Mouse (Mus musculus): ENCODE measurements around the gene Gfpt2. TPM values are rescaled to one million over a fixed set of nuclear protein-coding genes. Genes with fewer than 3 reads are reported as not detected.
A peak's percentile ranks its signal among the peaks of the same experiment; 100 is the strongest.

The Gfpt2 gene
- polyA plus RNA-seq, 1 experiment from 2014 or later, result 8.7 TPM

DNA sequence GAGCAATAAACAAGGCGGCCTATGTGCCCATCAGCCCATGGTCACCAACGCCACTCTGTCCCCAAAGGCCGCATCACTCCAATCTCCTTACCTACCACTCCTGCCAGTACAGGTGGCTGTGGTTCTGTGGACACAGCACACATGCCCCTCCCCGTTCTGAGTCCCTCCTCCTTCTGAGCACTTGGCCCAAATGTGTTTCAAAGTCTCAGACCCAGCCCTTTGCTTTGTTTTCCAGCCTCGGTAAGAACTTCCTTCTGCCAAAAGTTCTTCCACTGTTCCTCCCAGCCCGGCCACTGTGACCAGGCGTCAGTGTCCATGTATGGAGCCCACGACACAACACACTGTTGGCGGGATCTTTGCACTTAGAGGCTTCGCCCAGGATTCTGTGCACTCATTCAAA, 50.3 kb downstream of the Gfpt2 start:
- no peak for ATAC-seq (ENCODE audit: insufficient read depth, low FRiP score, low read depth)
- H3K4me2 ChIP-seq, result no peak overlapping the region
- 84% methylated on average over 10 of the region's 10 CpGs for WGBS
- no peaks in the 10 kb centered on the region for H3K27me3 ChIP-seq (replicated peaks)
- H3K9me3 ChIP-seq, result no peaks in the 10 kb centered on the region
- no peak overlapping the region for H3K9ac ChIP-seq
- 0 out of 2 replicates have a peak overlapping the region, but pooled peaks have one; percentile 16 for H3K27ac ChIP-seq
- no peak overlapping the region for H3K4me3 ChIP-seq (replicated peaks)
- peaks cover 16% of the 10 kb centered on the region for H3K4me1 ChIP-seq
- no peaks in the 10 kb centered on the region for H3K36me3 ChIP-seq

DNA sequence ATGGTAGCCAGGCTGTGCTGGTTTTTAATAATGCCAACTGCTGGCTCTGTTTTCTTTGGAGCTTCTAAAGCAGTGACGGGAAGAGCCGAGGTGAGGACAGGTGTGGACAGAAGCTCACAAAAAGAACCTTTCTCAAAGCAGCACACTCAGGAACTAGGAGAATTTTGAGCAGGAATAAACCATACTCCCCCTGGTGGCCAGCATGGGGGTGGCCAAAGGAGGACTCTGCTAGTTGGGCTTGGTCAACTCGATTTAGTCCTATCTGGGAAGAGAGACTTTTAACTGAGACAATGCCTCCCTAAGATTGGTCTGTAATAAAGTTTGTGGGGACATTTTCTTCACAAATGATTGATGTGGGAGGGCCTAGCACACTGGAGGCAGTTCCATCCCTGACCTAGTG, 51.0 kb downstream of the Gfpt2 start:
- Histone ChIP-seq H3K4me1 (peaks cover 16% of the 10 kb centered on the region), H3K27me3 (replicated peaks) (no peaks in the 10 kb centered on the region), H3K4me2 (no peak overlapping the region), H3K36me3 (no peaks in the 10 kb centered on the region), H3K4me3 (replicated peaks) (no peak overlapping the region), H3K9me3 (no peaks in the 10 kb centered on the region), H3K9ac (no peak overlapping the region), H3K27ac (no peak overlapping the region)
- WGBS, result 45% methylated on average over 3 of the region's 3 CpGs
- ATAC-seq (ENCODE audit: insufficient read depth, low FRiP score, low read depth), result no peak

DNA sequence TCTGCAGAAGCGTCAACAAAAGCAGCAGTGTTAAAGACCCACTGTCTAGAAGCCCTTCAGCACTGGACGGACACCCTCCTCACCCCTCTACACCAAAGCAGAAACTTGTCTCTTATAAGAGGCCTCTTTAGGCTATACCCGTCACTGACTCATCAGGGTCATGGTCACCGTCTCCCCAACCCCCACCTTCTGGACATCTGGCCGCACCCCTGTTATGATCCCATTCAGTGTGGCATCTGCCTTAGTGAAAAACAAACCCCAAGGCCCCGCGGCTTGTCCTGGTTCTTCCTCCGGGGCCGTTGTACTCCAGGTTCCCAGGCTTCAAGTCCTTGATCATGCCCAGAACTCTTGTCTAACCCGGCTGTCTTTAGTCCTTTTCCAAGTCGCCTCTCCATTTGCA, 52.0 kb downstream of the Gfpt2 start:
- peak overlapping the region; percentile 95 for H3K4me3 ChIP-seq (replicated peaks)
- WGBS, result 39% methylated on average over 11 of the region's 11 CpGs
- H3K9ac ChIP-seq, result peak overlapping the region; percentile 32; the same call in 1 of the 2 replicates
- H3K9me3 ChIP-seq, result no peaks in the 10 kb centered on the region
- no peaks in the 10 kb centered on the region for H3K36me3 ChIP-seq
- peak overlapping the region; percentile 69; the same call in 1 of the 2 replicates for H3K27ac ChIP-seq
- H3K4me2 ChIP-seq, result peak overlapping the region; percentile 79
- no peaks in the 10 kb centered on the region for H3K27me3 ChIP-seq (replicated peaks)
- peaks cover 16% of the 10 kb centered on the region for H3K4me1 ChIP-seq
- no peak for ATAC-seq (ENCODE audit: insufficient read depth, low FRiP score, low read depth)

DNA sequence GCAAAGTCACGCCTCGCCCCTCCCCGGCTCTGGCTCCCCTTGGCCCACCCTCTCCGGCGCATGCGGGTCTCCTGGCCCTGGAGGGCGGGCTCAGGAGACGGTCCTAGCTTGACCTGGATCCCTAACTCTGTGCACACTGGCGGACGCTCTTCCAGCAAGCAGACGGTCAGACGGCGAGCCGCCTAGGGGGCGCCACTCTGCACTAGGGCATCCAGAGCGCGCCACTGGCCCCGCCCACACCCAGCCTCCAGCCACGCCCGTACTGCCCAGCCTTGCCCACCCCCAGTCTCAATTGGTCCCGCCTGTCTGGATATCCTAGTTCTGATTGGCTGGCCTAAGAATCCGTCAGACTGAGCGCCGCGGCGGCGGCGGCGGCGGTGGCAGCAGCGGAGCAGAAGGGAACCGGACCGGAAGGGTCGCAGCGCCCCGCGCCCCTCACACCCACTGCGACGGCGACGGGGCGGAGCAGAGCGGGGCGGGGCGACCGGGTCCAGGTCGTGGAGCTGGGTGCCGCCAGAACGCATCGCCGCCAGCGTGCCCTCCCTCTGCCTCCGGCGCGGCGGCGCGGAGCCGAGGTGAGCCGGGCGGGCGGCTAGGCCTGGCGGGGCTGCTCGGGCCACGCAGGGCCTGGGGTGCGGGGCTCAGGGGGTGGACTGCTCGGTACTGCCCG, 52.6 kb downstream of the Gfpt2 start, which contains the start of gene Mapk9:
Gene Mapk9 (plus strand): TSS at position 351 of the 670 bp plus-strand sequence.
- Histone ChIP-seq H3K4me2 (peak within 1 kb of the TSS; percentile 79), H3K4me1 (peaks cover 16% of the 10 kb centered on the region), H3K9me3 (no peaks in the 10 kb centered on the region), H3K36me3 (no peaks in the 10 kb centered on the region), H3K9ac (peak within 1 kb of the TSS; percentile 90), H3K27me3 (replicated peaks) (no peaks in the 10 kb centered on the region), H3K27ac (peak within 1 kb of the TSS; percentile 89), H3K4me3 (replicated peaks) (peak within 1 kb of the TSS; percentile 95)
- peak; percentile 98 for ATAC-seq (ENCODE audit: insufficient read depth, low FRiP score, low read depth)
- under 1% methylated on average over 66 of the region's 68 CpGs for WGBS

DNA sequence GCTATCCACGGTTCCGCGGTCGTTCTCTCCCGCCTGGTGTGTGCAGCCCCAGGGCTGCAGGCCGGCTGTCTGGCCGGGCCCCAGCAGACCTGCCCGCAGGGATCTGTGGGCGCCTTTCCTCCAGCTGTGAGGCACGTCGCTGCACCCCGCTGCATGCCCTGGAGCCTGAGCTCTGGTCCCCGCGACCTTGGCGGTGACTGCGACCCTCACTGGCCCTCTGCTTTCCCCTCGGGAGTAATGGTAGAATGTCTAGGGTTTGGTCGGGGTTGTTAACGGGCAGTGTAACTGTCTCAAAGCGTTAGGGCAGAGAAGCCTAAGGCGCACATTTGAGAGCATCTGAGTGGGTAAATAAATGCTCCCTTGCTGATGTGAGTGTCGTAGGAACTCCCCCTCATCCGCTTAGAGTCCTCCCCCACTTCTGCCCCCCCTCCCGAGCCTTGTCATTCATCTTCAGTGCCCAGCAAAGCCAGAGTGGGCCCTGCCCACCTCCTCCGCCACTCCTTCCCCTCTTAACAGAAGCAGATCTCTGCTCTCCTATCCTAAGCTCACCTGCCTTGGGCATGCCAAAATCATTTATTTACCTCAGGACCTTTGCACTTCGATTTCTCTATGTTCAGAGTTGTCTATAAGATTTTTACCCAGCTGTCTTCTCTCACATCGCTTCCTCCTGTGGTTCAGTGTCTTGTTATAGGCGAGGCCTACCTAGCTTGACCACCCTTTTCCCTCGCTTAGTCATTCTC, 53.3 kb downstream of the Gfpt2 start:
- Histone ChIP-seq H3K4me2 (peak overlapping the region; percentile 79), H3K4me1 (peaks cover 16% of the 10 kb centered on the region), H3K36me3 (no peaks in the 10 kb centered on the region), H3K27ac (peak overlapping the region; percentile 89), H3K27me3 (replicated peaks) (no peaks in the 10 kb centered on the region), H3K9ac (peak overlapping the region; percentile 90), H3K4me3 (replicated peaks) (peak overlapping the region; percentile 95), H3K9me3 (no peaks in the 10 kb centered on the region)
- no peak for ATAC-seq (ENCODE audit: insufficient read depth, low FRiP score, low read depth)
- 7% methylated on average over 29 of the region's 29 CpGs for WGBS

DNA sequence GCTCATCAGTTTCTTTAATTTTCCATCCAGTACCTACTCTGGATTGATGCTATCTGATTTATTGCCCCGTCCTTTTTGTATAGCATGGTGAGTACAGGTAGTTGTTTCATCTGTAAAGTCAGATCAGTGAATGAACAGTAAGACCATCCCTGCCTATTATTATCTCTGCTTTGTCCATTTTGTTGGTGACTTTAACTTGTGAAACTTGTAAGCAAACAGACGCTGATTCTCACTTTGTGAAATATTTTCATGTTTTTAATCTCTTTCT, 53.8 kb downstream of the Gfpt2 start:
- WGBS, result 61% methylated on average over 2 of the region's 2 CpGs
- H3K36me3 ChIP-seq, result no peaks in the 10 kb centered on the region
- peak overlapping the region; percentile 95 for H3K4me3 ChIP-seq (replicated peaks)
- H3K9ac ChIP-seq, result no peak overlapping the region
- no peaks in the 10 kb centered on the region for H3K27me3 ChIP-seq (replicated peaks)
- H3K4me1 ChIP-seq, result peaks cover 16% of the 10 kb centered on the region
- peak overlapping the region; percentile 79 for H3K4me2 ChIP-seq
- H3K9me3 ChIP-seq, result no peaks in the 10 kb centered on the region
- ATAC-seq (ENCODE audit: insufficient read depth, low FRiP score, low read depth), result no peak
- no peak overlapping the region; the same call in 1 of the 2 replicates for H3K27ac ChIP-seq

DNA sequence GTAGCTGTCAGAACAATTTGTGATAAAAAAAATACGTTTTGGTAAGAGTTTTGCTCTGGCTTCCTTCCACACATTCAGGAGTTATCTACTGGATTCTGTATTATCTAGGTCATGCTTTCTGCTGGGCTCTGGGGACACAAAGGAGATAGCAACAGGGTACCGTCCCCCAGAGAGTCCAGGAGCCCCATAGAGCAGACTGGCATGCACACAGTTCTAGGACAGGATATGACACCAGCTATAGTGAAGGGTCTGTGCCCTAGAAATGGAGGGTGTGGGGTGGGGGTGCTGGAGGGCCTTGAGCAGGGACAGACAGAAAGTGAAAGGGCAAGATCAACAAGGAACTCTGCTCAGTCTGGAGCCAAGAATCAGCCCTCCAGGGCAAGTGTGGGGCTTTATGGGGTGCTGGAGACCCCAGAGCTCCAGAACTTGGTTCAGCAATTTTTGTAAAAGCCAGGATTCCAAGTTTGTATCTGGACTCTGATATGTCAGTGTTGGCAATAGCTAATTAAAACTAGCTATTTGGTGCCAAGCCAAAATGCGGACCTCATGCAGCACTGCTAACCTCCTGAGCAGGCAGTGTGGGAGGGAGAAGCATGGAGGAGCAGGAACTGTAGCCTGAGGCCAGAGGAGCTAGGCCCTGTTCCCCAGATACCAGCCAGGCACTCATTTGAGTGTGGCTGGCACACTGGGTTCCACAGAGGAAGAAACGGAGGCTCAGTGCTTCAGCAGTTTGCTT, 54.3 kb downstream of the Gfpt2 start:
- H3K4me3 ChIP-seq (replicated peaks), result 0 out of 2 replicates have a peak overlapping the region, but pooled peaks have one; percentile 8
- WGBS, result 65% methylated on average over 4 of the region's 4 CpGs
- H3K9ac ChIP-seq, result no peak overlapping the region
- H3K4me2 ChIP-seq, result peak overlapping the region; percentile 79
- ATAC-seq (ENCODE audit: insufficient read depth, low FRiP score, low read depth), result no peak
- peaks cover 16% of the 10 kb centered on the region for H3K4me1 ChIP-seq
- H3K36me3 ChIP-seq, result no peaks in the 10 kb centered on the region
- H3K9me3 ChIP-seq, result no peaks in the 10 kb centered on the region
- no peaks in the 10 kb centered on the region for H3K27me3 ChIP-seq (replicated peaks)
- H3K27ac ChIP-seq, result no peak overlapping the region

DNA sequence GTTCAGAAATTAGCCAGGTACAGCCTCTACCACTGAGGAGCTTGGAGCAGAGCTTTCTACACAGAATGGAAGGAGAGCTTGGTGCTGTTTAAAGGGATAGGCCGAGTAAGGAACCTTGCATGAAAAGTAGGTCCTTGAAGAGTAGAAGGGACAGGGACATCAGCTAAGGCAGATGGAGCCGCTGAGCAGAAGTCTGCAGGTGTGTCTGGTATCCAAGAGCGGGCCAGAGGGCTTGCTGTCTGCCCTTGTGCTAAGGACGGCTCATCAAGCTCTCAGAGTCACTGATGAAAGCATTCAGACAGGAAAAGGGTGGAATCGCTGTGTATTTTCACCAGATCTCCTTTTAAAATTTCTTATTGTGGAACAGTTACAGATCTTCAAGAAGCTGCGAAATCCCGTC, 56.4 kb downstream of the Gfpt2 start:
- no peak overlapping the region for H3K27ac ChIP-seq

DNA sequence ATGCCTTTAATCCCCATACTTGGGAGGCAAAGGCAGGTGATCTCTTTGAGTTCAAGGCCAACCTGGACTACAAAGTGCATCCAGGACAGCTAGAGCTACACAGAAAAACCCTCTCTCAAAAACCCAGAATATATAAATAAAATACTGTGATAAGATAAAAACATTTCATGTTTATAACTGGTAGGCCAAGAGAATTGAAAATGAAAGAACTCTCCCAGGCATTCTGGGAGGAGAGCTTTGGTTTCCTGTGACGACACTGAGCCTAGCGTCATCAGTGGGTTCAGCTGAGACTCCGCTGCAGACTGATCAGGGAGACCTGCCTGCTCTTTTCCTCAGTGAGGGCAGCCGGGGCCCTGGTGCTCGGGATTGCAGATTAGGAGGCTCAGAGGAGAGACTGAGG, 61.2 kb downstream of the Gfpt2 start:
- H3K27me3 ChIP-seq (replicated peaks), result no peaks in the 10 kb centered on the region
- no peak overlapping the region for H3K9ac ChIP-seq
- no peak overlapping the region for H3K4me2 ChIP-seq
- H3K4me1 ChIP-seq, result no peaks in the 10 kb centered on the region
- H3K36me3 ChIP-seq, result peaks cover 4% of the 10 kb centered on the region; the same call in 1 of the 2 replicates
- WGBS, result 78% methylated on average over 5 of the region's 5 CpGs
- no peak overlapping the region for H3K4me3 ChIP-seq (replicated peaks)
- H3K27ac ChIP-seq, result no peak overlapping the region
- no peak for ATAC-seq (ENCODE audit: insufficient read depth, low FRiP score, low read depth)
- no peaks in the 10 kb centered on the region for H3K9me3 ChIP-seq

More for the DNA sequence above, 56.4 kb downstream of the Gfpt2 start:
- no peak for ATAC-seq (ENCODE audit: insufficient read depth, low FRiP score, low read depth)
- H3K9me3 ChIP-seq, result no peaks in the 10 kb centered on the region
- peaks cover 4% of the 10 kb centered on the region; the same call in 1 of the 2 replicates for H3K36me3 ChIP-seq
- H3K4me2 ChIP-seq, result no peak overlapping the region
- H3K4me1 ChIP-seq, result peaks cover 16% of the 10 kb centered on the region
- no peak overlapping the region for H3K4me3 ChIP-seq (replicated peaks)
- WGBS, result 88% methylated on average over 7 of the region's 7 CpGs
- H3K27me3 ChIP-seq (replicated peaks), result no peaks in the 10 kb centered on the region
- no peak overlapping the region for H3K9ac ChIP-seq

DNA sequence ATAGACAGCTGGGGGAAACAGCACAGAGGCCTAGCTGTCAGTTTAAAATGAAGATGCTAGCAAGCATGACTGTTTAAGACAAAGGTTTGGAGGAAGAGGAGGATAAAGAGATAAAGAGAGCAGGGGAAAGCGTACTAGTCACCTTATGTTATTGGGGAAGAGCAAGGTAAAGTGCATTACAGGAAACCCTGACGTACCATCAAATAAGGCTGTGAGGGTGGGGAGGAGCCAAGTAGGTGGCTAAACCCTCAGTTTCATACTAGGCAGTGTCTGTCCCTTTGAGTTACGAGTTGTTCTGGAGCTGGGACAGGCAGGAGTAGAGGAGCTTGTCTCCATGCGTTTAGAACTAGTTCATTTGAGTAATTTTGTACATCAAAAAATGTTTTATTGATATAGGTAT, 67.2 kb downstream of the Gfpt2 start:
- no peak for ATAC-seq (ENCODE audit: insufficient read depth, low FRiP score, low read depth)
- Histone ChIP-seq H3K4me3 (replicated peaks) (no peak overlapping the region), H3K4me2 (no peak overlapping the region), H3K9me3 (no peaks in the 10 kb centered on the region), H3K27ac (no peak overlapping the region), H3K36me3 (no peaks in the 10 kb centered on the region), H3K9ac (no peak overlapping the region), H3K4me1 (no peaks in the 10 kb centered on the region), H3K27me3 (replicated peaks) (no peaks in the 10 kb centered on the region)
- WGBS, result 93% methylated on average over 4 of the region's 4 CpGs

DNA sequence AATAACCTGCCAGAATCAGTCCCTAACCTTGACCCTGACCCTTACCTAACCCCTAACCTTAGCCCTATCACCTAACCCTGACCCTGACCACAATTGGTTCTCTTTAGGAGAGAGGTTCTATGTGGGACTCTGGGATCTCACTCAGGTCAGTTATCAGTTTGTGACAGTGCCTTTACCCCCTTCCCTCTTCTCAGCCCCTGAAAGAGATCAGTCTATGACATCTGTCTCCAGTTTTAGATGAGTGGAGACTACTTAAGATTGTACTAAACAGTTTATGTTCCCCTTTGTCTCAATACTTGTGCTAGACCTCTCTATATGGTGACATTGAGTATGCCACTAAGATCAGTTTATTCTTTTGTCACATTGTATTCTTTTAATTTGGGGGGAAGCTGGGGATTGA, 69.9 kb downstream of the Gfpt2 start:
- H3K27ac ChIP-seq, result no peak overlapping the region
- no peak overlapping the region for H3K4me3 ChIP-seq (replicated peaks)
- H3K4me1 ChIP-seq, result no peaks in the 10 kb centered on the region
- no peaks in the 10 kb centered on the region for H3K27me3 ChIP-seq (replicated peaks)
- no peaks in the 10 kb centered on the region for H3K9me3 ChIP-seq
- H3K36me3 ChIP-seq, result no peaks in the 10 kb centered on the region
- peak; percentile 14; the same call in 1 of the 2 replicates for ATAC-seq (ENCODE audit: insufficient read depth, low FRiP score, low read depth)
- H3K4me2 ChIP-seq, result no peak overlapping the region
- H3K9ac ChIP-seq, result no peak overlapping the region

DNA sequence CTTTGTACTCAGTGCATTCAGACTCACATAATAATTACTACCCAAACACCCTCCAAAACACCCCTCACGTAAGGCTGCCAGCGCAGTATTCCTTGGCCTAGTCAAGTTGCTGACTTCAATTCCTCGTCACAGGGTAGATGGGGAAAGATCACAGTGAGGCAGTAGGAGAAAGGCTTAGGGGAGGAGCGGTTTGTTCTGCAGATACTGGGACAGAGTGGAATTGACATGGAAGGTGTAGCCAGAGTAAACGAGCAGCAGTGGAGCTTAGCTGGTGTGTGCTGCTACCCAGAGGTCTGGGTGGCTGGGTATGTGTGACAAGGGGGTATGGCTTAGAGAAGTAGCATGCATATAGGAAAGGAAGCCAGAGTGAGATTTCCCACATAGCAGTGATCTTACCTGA, 73.3 kb downstream of the Gfpt2 start:
- Histone ChIP-seq H3K4me2 (no peak overlapping the region), H3K9ac (no peak overlapping the region), H3K4me1 (no peaks in the 10 kb centered on the region), H3K4me3 (replicated peaks) (no peak overlapping the region), H3K36me3 (peaks cover 9% of the 10 kb centered on the region; the same call in 1 of the 2 replicates), H3K9me3 (no peaks in the 10 kb centered on the region), H3K27ac (no peak overlapping the region), H3K27me3 (replicated peaks) (no peaks in the 10 kb centered on the region)
- WGBS, result 89% methylated on average over 5 of the region's 5 CpGs
- ATAC-seq (ENCODE audit: insufficient read depth, low FRiP score, low read depth), result no peak
